Comparison of ENCODE assay signal across 9 mouse cellular contexts in genomic region chr3:65954499-65955391, GRCm38 (mm10). TPM values are rescaled to one million over a fixed set of nuclear protein-coding genes. Genes with fewer than 3 reads are reported as not detected.
A peak's percentile ranks its signal among the peaks of the same experiment; 100 is the strongest.
DNase-seq lines count a peak whose midpoint lies in the region; ATAC-seq and TF ChIP-seq lines count a peak whose summit lies in the region.
"Had no signal": no experiment of that assay in that cellular context is flagged by ENCODE, and none has a peak within 500 bp of the region (broad histone marks: within the 10 kb centered on the region; RNA-seq: fewer than 3 reads in every experiment).

No protein-coding gene starts in this region.

- no peak overlapping the region for H3K27ac ChIP-seq in heart, embryonic 15.5 days
- no peak overlapping the region for H3K27ac ChIP-seq in heart, adult 2 months
- H3K27ac ChIP-seq in MEL (ENCODE audit: control insufficient read depth, low read depth, low read length) (no peak overlapping the region), macrophage (no peak overlapping the region)
- no peak overlapping the region for H3K27ac ChIP-seq in forebrain, embryonic 13.5 days

- no peak for TF ChIP-seq RAD21 in MEL (IDR thresholded peaks at IDR 0.05; ENCODE audit: low read depth, low read length)

- H3K27me3 ChIP-seq in heart, embryonic 15.5 days: no peaks in the 10 kb centered on the region
- H3K27me3 ChIP-seq in heart, adult 2 months (ENCODE audit: control insufficient read depth, insufficient read depth, low read length): no peaks in the 10 kb centered on the region
- H3K27me3 ChIP-seq in MEL (ENCODE audit: control insufficient read depth in 1 of 2, insufficient read depth in 2 of 2, low read length in 2 of 2): no peaks in the 10 kb centered on the region
- H3K27me3 ChIP-seq in forebrain, embryonic 13.5 days: no peaks in the 10 kb centered on the region

- H3K4me2 ChIP-seq in heart, embryonic 15.5 days: peak overlapping the region; percentile 32; the same call in 1 of the 2 replicates
- peak overlapping the region; percentile 39 for H3K4me2 ChIP-seq in forebrain, embryonic 13.5 days

- WGBS in heart, embryonic 15.5 days: 58% methylated on average over 8 of the region's 8 CpGs
- WGBS in heart, adult 2 months: 30% methylated on average over 8 of the region's 8 CpGs
- WGBS in forebrain, embryonic 13.5 days: 47% methylated on average over 8 of the region's 8 CpGs
- WGBS in macrophage (ENCODE audit: missing documents): 65% methylated on average over 7 of the region's 8 CpGs

- no peaks in the 10 kb centered on the region for H3K9me3 ChIP-seq in heart, embryonic 15.5 days (replicated peaks)
- no peaks in the 10 kb centered on the region for H3K9me3 ChIP-seq in MEL (replicated peaks; ENCODE audit: insufficient read depth, low read length)
- H3K9me3 ChIP-seq in forebrain, embryonic 13.5 days (replicated peaks): no peaks in the 10 kb centered on the region

- ATAC-seq in heart, embryonic 15.5 days (replicated peaks; ENCODE audit: insufficient number of reproducible peaks, insufficient read depth, low FRiP score, low read depth): no peak
- ATAC-seq in forebrain, embryonic 13.5 days: no peak

- TF ChIP-seq POLR2A in heart, adult 2 months (IDR thresholded peaks at IDR 0.05; ENCODE audit: insufficient read depth, low read depth, low read length): no peak
- no peak; a peak in 1 of 4 replicates for TF ChIP-seq POLR2A in MEL (IDR thresholded peaks at IDR 0.05; ENCODE audit: control insufficient read depth in 1 of 2, insufficient read depth in 1 of 2, low read depth in 1 of 2, low read length in 2 of 2, poor library complexity in 1 of 2)

- H3K36me3 ChIP-seq in heart, embryonic 15.5 days: peaks cover 41% of the 10 kb centered on the region
- H3K36me3 ChIP-seq in heart, adult 2 months (ENCODE audit: control insufficient read depth, insufficient read depth, low read length): peaks cover 55% of the 10 kb centered on the region
- H3K36me3 ChIP-seq in MEL (ENCODE audit: control insufficient read depth in 1 of 2, insufficient read depth in 2 of 2, low read length in 2 of 2) (peaks cover 63 to 71% of the 10 kb centered on the region in 2 experiments), macrophage (ENCODE audit: inconsistent target) (peaks cover 25% of the 10 kb centered on the region; the same call in 1 of the 2 replicates)
- H3K36me3 ChIP-seq in forebrain, embryonic 13.5 days (ENCODE audit: poor library complexity, severe bottlenecking): peaks cover 35% of the 10 kb centered on the region

- no peak overlapping the region for H3K4me3 ChIP-seq in heart, embryonic 15.5 days
- no peak overlapping the region for H3K4me3 ChIP-seq in heart, adult 2 months
- peak overlapping the region; percentile 25 to 89 for H3K4me3 ChIP-seq in MEL (ENCODE audit: control insufficient read depth in 1 of 2, insufficient read depth in 1 of 2, low read depth in 2 of 2, low read length in 2 of 2)
- H3K4me3 ChIP-seq in forebrain, embryonic 13.5 days: 0 out of 2 replicates have a peak overlapping the region, but pooled peaks have one; percentile 9
- peak overlapping the region; percentile 5; the same call in 1 of the 2 replicates for H3K4me3 ChIP-seq in macrophage (ENCODE audit: inconsistent target)

- no peak for TF ChIP-seq CTCF in heart, adult 2 months (IDR thresholded peaks at IDR 0.05)
- TF ChIP-seq CTCF in MEL (IDR thresholded peaks at IDR 0.05 in 2 of 3, conservative IDR thresholded peaks at IDR 0.05 in 1 of 3; ENCODE audit: control insufficient read depth in 1 of 3, insufficient read depth in 1 of 3, low read depth in 2 of 3, low read length in 3 of 3, poor library complexity in 1 of 3, severe bottlenecking in 1 of 3): no peak

- DNase-seq in heart, adult 2 months: no peak
- DNase-seq in MEL (ENCODE audit: low read depth, low spot score): peak; percentile 55
- DNase-seq in urinary bladder, postnatal 10 days (ENCODE audit: low spot score): no peak
- DNase-seq in kidney, adult 9 months: no peak
- DNase-seq in left cerebral cortex, adult 9 months (ENCODE audit: low spot score in 2 of 2): no peak
- DNase-seq: gastrocnemius, postnatal 25 days had no signal

- intact Hi-C loops in heart, adult 2 months (cut with DNase I): no loop called here

- TF ChIP-seq EP300 in heart, adult 2 months (IDR thresholded peaks at IDR 0.05; ENCODE audit: insufficient read depth, low read depth, low read length): no peak
- peak; percentile 68 to 77 for TF ChIP-seq EP300 in MEL (IDR thresholded peaks at IDR 0.05; ENCODE audit: low read depth in 1 of 2, low read length in 2 of 2)

- H3K9ac ChIP-seq in heart, embryonic 15.5 days: no peak overlapping the region
- no peak overlapping the region for H3K9ac ChIP-seq in heart, adult 2 months (ENCODE audit: low read depth, low read length)
- H3K9ac ChIP-seq in MEL (ENCODE audit: control insufficient read depth, low read depth, low read length, poor library complexity, severe bottlenecking): peak overlapping the region; percentile 27; the same call in 1 of the 2 replicates
- H3K9ac ChIP-seq in forebrain, embryonic 13.5 days: no peak overlapping the region

- peaks cover 37% of the 10 kb centered on the region for H3K4me1 ChIP-seq in heart, embryonic 15.5 days (replicated peaks)
- peaks cover 19% of the 10 kb centered on the region for H3K4me1 ChIP-seq in heart, adult 2 months (ENCODE audit: control insufficient read depth, insufficient read depth, low read length)
- H3K4me1 ChIP-seq in MEL (ENCODE audit: control insufficient read depth in 1 of 2, insufficient read depth in 2 of 2, low read length in 2 of 2): peaks cover 24 to 26% of the 10 kb centered on the region in 2 experiments
- peaks cover 48% of the 10 kb centered on the region for H3K4me1 ChIP-seq in forebrain, embryonic 13.5 days

- peaks cover 6% of the 10 kb centered on the region; the same call in 1 of the 2 replicates for H3K79me2 ChIP-seq in heart, adult 2 months (replicated peaks; ENCODE audit: control insufficient read depth, insufficient read depth, low read length)
- H3K79me2 ChIP-seq in MEL (ENCODE audit: control insufficient read depth, insufficient read depth, low read length, poor library complexity): peaks cover 57% of the 10 kb centered on the region
- H3K79me2 ChIP-seq in macrophage (ENCODE audit: inconsistent target): peaks cover 78% of the 10 kb centered on the region

TF ChIP-seq in MEL, 35 proteins besides CTCF, POLR2A, EP300 and RAD21:
- no peak for TF ChIP-seq SMC3 (IDR thresholded peaks at IDR 0.05; ENCODE audit: low read depth, low read length)
- TF ChIP-seq MAZ (IDR thresholded peaks at IDR 0.05; ENCODE audit: low read depth, low read length): no peak
- TF ChIP-seq ZNF384 (IDR thresholded peaks at IDR 0.05; ENCODE audit: low read depth, low read length): peak; percentile 69
- TF ChIP-seq GATA1 (IDR thresholded peaks at IDR 0.05; ENCODE audit: low read depth, low read length): peak; percentile 81
- TF ChIP-seq ZKSCAN1 (IDR thresholded peaks at IDR 0.05; ENCODE audit: low read depth, low read length): no peak
- TF ChIP-seq MYC (IDR thresholded peaks at IDR 0.05; ENCODE audit: low read depth, low read length): no peak
- TF ChIP-seq MEF2A (IDR thresholded peaks at IDR 0.05; ENCODE audit: extremely low read depth, insufficient replicate concordance, low read depth, low read length, poor library complexity, severe bottlenecking): peak; percentile 98
- peak; percentile 85; the same call in 1 of the 2 replicates for TF ChIP-seq CHD1 (IDR thresholded peaks at IDR 0.05; ENCODE audit: low read depth, low read length)
- TF ChIP-seq USF1 (IDR thresholded peaks at IDR 0.05; ENCODE audit: low read depth, low read length): no peak
- TF ChIP-seq TCF12 (IDR thresholded peaks at IDR 0.05; ENCODE audit: low read depth, low read length): peak; percentile 84
- peak; percentile 94 for TF ChIP-seq ETS1 (IDR thresholded peaks at IDR 0.05; ENCODE audit: low read depth, low read length)
- TF ChIP-seq NRF1 (IDR thresholded peaks at IDR 0.05; ENCODE audit: insufficient read depth, low read depth, low read length, poor library complexity, severe bottlenecking): no peak
- peak; percentile 69 for TF ChIP-seq SIN3A (IDR thresholded peaks at IDR 0.05; ENCODE audit: low read length)
- TF ChIP-seq HCFC1 (IDR thresholded peaks at IDR 0.05; ENCODE audit: low read depth, low read length): 0 out of 2 replicates have a peak, but pooled peaks have one; percentile 16
- no peak for TF ChIP-seq ZC3H11A (IDR thresholded peaks at IDR 0.05; ENCODE audit: low read depth, low read length)
- peak; percentile 54; the same call in 1 of the 2 replicates for TF ChIP-seq BHLHE40 (IDR thresholded peaks at IDR 0.05; ENCODE audit: borderline replicate concordance, low read depth, low read length)
- peak; percentile 80; the same call in 1 of the 2 replicates for TF ChIP-seq RCOR1 (IDR thresholded peaks at IDR 0.05; ENCODE audit: low read depth, low read length)
- peak; percentile 45 for TF ChIP-seq TAL1 (IDR thresholded peaks at IDR 0.05; ENCODE audit: low read length)
- peak; percentile 31 for TF ChIP-seq MXI1 (IDR thresholded peaks at IDR 0.05; ENCODE audit: low read depth, low read length)

RNA-seq across cellular contexts. Expression of gene Ccnl1, which starts 3.3 kb away (rescaled TPM):
- polyA plus RNA-seq in heart, embryonic 15.5 days (2015; fragmentation: Nextera tagmentation; extraction: Ambion mirVana): 60.5 and 67.5 TPM in 2 replicates
- 10 to 100 TPM; 16.7 to 18.1 TPM for total RNA-seq in heart, adult 2 months (2021)
- 17.8 and 24.6 TPM in 2 replicates for polyA plus RNA-seq in heart, adult 2 months (2012; rRNA removed)
- total RNA-seq in MEL (2012; rRNA removed): 20.1 and 20.5 TPM in 2 replicates
- polyA plus RNA-seq in MEL (2012; ENCODE audit: insufficient read depth in 1 of 2, insufficient read length in 2 of 2, low read depth in 1 of 2, low replicate concordance in 2 of 2, missing spikeins in 1 of 2) (10 to 100 TPM in 1 of 2 experiments, not detected in 1; 56.5 TPM), macrophage (2018) (45.8 to 98.1 TPM (median 64.9 TPM) in 3 replicates)
- polyA plus RNA-seq in forebrain, embryonic 13.5 days (2015; fragmentation: Nextera tagmentation; extraction: Ambion mirVana): 86.3 and 95.3 TPM in 2 replicates
- 1,000 to 10,000 TPM in 21 of 26 experiments, 100 to 1,000 TPM in 5; 862 to 4,016 (median 1,637) TPM for total RNA-seq in macrophage (2018; cell fraction: chromatin; rRNA removed)
- 100 to 1,000 TPM in 3 of 26 experiments, 10 to 100 TPM in 23; 25.5 to 128 (median 65.5) TPM for total RNA-seq in macrophage (2018; cell fraction: cytosol; rRNA removed)
- total RNA-seq in macrophage (2018; cell fraction: nucleus; rRNA removed): 1,000 to 10,000 TPM in 12 of 26 experiments, 100 to 1,000 TPM in 14; 362 to 2,858 (median 990) TPM

Comparison
In these comparisons a context has a peak if more than half of its experiments do, and no peak if none do; other contexts are left out.
1. H3K4me3 ChIP-seq: peak in MEL (2 of 2), forebrain, embryonic 13.5 days (single experiment) and macrophage (single experiment); none in heart, embryonic 15.5 days (single experiment) and heart, adult 2 months (single experiment).